Mouse (Mus musculus) intestine, embryonic 14.5 days (tissue): ENCODE data around the gene Nrn1. TPM values are rescaled to one million over a fixed set of nuclear protein-coding genes. Genes with fewer than 3 reads are reported as not detected.

ENCODE experiments used
- ATAC-seq: fragments of 200-750 bp; cut with Nextera tagmentation; replicated peaks from 2 replicates; pipeline ENCODE4 v1.8.0; 2017; ENCODE audit warnings: low read depth, moderate number of reproducible peaks, moderate TSS enrichment, moderate library complexity; ENCODE audit not compliant: low FRiP score, low TSS enrichment
- DNase-seq: peaks from one replicate; pipeline ENCODE4 v3.0.0-alpha.2; 2018; ENCODE audit warnings: low spot score
- H3K27ac ChIP-seq: fragments of 300-500 bp; sonication (generic); 2 replicates; pipeline ENCODE4 v1.5.1; 2014; ENCODE audit warnings: low read depth, mild to moderate bottlenecking, control low read depth
- H3K27me3 ChIP-seq: fragments of 300-500 bp; sonication (generic); replicated peaks from 2 replicates; pipeline ENCODE4 v1.6.1; 2014; ENCODE audit warnings: low read length, control low read depth; ENCODE audit not compliant: control insufficient read depth, insufficient read depth
- H3K36me3 ChIP-seq: fragments of 300-500 bp; sonication (generic); 2 replicates; pipeline ENCODE4 v1.6.1; 2014; ENCODE audit warnings: low read length, control low read depth; ENCODE audit not compliant: control insufficient read depth, insufficient read depth
- H3K4me1 ChIP-seq: fragments of 300-500 bp; sonication (generic); replicated peaks from 2 replicates; pipeline ENCODE4 v1.6.1; 2014; ENCODE audit warnings: low read length, control low read depth, mixed read lengths; ENCODE audit not compliant: control insufficient read depth, insufficient read depth
- H3K4me2 ChIP-seq: fragments of 300-500 bp; sonication (generic); 2 replicates; pipeline ENCODE4 v1.6.1; 2014; ENCODE audit warnings: low read length
- H3K4me3 ChIP-seq: fragments of 300-500 bp; sonication (generic); 2 replicates; pipeline ENCODE4 v1.5.1; 2014; ENCODE audit warnings: low read depth, low read length, control low read depth, mixed read lengths
- H3K9ac ChIP-seq: fragments of 300-500 bp; sonication (generic); 2 replicates; pipeline ENCODE4 v1.6.1; 2014; ENCODE audit warnings: mild to moderate bottlenecking, low read length
- H3K9me3 ChIP-seq: fragments of 300-500 bp; sonication (generic); 2 replicates; pipeline ENCODE4 v1.6.1; 2016; ENCODE audit warnings: low read length, control low read depth; ENCODE audit not compliant: control insufficient read depth
- WGBS: fragments of 180-500 bp; shearing (Covaris S2); extraction: QIAGEN DNeasy Blood & Tissue Kit; methylation state at CpG from one replicate; pipeline ENCODE4 v1.1.7; 2014; 5-methylcytosine and 5-hydroxymethylcytosine counted together
- polyA plus RNA-seq: library from polyadenylated mRNA; unstranded; fragments of >200 nt; fragmentation: Nextera tagmentation; extraction: Ambion mirVana; gene quantifications from 2 replicates; pipeline ENCODE4 v1.2.1, GENCODE M21; 2014

Nrn1 gene
- 13.5 and 15.9 TPM in 2 replicates for polyA plus RNA-seq

DNA sequence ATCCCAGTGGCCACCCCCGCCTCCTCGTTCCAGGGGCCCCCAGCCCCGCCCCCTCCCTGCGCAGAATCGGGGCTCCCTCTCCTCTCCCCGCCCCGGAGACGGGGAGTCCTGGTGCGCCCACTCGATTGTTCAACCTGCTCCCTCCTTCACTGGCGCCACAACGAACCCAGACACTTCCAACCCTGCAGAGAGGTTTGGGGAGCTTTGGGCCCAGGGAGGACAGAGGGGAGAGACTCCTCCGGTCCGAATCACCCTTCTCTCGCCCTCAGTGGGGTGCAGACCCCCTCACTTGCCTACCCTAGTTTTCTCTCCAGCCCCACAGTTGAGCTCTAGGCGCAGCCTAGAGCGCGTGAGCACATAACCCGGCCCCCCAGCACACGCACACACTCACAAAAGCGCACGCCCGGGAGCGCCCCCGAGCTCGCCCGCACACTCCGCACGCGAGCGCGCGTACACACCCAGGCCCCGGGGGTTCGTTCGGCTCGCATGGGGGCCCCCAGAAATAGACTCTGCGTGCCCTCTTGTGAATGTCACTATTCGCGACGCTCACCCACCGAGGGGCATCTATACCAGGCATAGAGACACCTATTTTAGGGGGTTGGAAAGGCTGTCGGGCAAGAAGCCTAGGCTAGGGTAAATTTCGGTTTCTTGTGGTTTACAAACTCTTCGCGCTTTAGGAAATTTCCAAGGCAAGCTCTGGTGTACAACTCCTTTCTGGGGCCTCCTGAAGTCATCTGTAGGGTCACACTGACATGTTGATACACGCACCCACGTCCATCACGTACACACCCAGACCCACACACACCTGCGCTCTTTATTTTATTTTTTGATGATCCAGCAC lies at the start of gene Nrn1:
Nrn1 (minus strand) TSS at position 401 of the 841 bp plus-strand sequence.
- H3K27me3 ChIP-seq = peaks cover 62% of the 10 kb centered on the region
- H3K36me3 ChIP-seq = no peaks in the 10 kb centered on the region
- H3K4me1 ChIP-seq = no peaks in the 10 kb centered on the region
- DNase-seq (peak; percentile 77), ATAC-seq (no peak; the same call in none of the 2 replicates)
- H3K9ac ChIP-seq = peak within 1 kb of the TSS; percentile 35; the same call in 1 of the 2 replicates
- H3K4me3 ChIP-seq = peak within 1 kb of the TSS; percentile 38
- WGBS = under 1% methylated on average over 50 of the region's 50 CpGs
- no peaks in the 10 kb centered on the region for H3K9me3 ChIP-seq
- peak within 1 kb of the TSS; percentile 69 for H3K4me2 ChIP-seq
- H3K27ac ChIP-seq = no peak within 1 kb of the TSS

DNA sequence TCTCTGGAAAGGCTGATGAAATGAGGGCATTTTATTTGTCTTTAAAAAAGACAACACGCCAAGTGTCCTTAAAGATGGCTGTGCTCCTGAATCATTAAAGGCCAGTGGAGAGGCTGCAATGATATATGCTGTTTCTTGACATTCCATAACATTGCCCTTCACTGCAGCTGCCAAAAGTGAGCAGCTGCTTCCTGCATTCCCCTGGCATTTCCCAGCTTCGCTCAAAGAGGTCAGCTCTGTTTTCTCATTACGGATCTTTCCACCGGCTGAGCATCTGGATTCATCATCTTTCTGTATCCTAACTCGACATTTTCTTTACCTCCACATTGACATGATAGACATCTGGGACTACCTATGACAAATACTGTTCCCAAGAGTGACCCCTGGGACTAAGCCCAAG lies 44.7 kb upstream of the Nrn1 start:
- 33% methylated on average over 5 of the region's 5 CpGs for WGBS
- no peak for ATAC-seq
- no peak overlapping the region for H3K9ac ChIP-seq
- H3K9me3 ChIP-seq = no peaks in the 10 kb centered on the region
- H3K4me2 ChIP-seq = no peak overlapping the region
- H3K27ac ChIP-seq = no peak overlapping the region
- H3K4me3 ChIP-seq = no peak overlapping the region
- no peaks in the 10 kb centered on the region for H3K27me3 ChIP-seq
- DNase-seq = no peak
- no peaks in the 10 kb centered on the region for H3K4me1 ChIP-seq
- no peaks in the 10 kb centered on the region for H3K36me3 ChIP-seq

DNA sequence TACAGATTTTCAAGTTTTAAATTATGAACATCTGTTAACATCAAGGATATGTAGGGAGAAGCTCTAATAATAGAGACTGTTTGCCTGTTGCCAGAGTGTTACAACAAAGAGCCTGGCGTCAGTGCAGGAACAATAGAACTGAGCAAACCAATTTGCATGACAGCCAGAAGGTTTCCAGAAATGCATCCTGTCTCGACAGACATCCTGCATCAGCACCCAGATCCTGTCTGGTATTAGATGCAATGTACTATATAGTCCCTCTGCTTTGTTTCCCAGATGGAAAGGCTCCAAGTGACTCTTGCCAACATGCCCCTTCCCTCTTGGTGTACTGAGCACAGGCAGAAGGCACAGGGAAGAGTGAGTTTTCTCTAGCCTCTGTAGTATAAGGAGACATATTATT lies 31.9 kb upstream of the Nrn1 start:
- no peak overlapping the region for H3K4me2 ChIP-seq
- WGBS = 63% methylated on average over 2 of the region's 2 CpGs
- DNase-seq (no peak), ATAC-seq (no peak)
- no peak overlapping the region for H3K4me3 ChIP-seq
- H3K9ac ChIP-seq = no peak overlapping the region
- H3K27me3 ChIP-seq = no peaks in the 10 kb centered on the region
- H3K27ac ChIP-seq = no peak overlapping the region
- no peaks in the 10 kb centered on the region for H3K4me1 ChIP-seq
- H3K36me3 ChIP-seq = no peaks in the 10 kb centered on the region
- H3K9me3 ChIP-seq = no peaks in the 10 kb centered on the region

DNA sequence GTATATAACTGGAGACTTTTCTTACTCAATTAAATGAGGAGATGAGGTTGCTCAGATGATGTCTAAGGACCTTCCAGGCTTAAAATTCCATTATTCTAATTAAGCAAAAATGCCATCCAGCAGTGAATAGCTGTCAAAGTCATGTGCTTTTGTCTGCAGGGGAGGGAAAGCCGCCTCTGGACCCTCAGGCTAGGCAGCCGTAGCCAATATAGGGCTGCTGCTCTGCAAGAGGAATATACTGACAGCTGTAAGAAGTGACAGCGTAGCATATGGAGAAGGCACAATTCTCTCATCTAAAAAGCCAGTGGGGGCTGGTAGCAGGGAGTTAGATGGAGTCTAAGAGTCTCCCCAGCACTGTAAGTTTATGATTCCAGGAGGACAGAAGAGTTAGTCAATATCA lies 16.9 kb upstream of the Nrn1 start:
- Histone ChIP-seq H3K36me3 (no peaks in the 10 kb centered on the region), H3K4me2 (no peak overlapping the region), H3K27ac (no peak overlapping the region), H3K9ac (no peak overlapping the region), H3K9me3 (no peaks in the 10 kb centered on the region), H3K27me3 (no peaks in the 10 kb centered on the region), H3K4me1 (no peaks in the 10 kb centered on the region), H3K4me3 (no peak overlapping the region)
- ATAC-seq (no peak), DNase-seq (no peak)
- 87% methylated on average over 3 of the region's 3 CpGs for WGBS

DNA sequence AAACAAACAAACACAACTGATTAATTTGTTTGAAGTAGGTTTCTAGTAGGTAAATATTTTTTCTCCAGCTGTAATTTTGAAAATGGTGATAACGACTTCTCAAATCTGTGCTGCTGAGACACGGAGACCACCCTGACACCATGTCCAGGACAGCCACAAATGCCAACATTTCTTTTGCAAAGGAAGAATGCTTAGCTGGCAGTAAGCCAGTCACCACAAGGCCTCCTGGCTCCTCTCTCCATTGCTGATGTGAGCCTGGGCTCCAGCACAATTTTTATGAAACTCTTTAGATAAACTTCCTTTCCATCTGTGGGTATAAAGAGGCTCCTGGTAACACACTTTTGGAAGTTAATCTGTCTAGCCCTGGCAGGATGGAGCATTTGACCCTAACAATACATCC lies 15.1 kb upstream of the Nrn1 start:
- Histone ChIP-seq H3K4me2 (no peak overlapping the region), H3K9ac (no peak overlapping the region), H3K36me3 (no peaks in the 10 kb centered on the region), H3K4me1 (no peaks in the 10 kb centered on the region), H3K4me3 (no peak overlapping the region), H3K27ac (no peak overlapping the region), H3K27me3 (no peaks in the 10 kb centered on the region), H3K9me3 (no peaks in the 10 kb centered on the region)
- DNase-seq (no peak), ATAC-seq (no peak)
- WGBS = 39% methylated on average over 2 of the region's 2 CpGs

DNA sequence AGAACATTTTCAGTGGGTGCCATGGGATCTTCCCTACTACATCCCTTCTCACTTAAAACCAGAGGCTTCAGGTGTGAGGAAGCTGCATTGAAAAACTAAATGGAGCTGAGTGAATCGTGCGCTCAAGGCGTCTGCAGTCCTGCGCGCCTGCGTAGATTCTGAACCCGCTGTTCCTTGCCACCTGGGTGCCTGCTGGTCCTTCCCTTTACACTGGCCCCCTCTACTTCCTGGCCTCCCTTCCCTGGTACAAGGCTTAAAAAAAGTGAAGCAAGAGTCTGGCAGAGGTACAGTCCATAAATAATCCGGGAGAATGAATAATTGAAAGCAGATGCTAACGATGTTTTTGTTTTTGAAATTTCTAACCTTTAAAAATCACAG lies 1.7 kb upstream of the Nrn1 start:
- Histone ChIP-seq H3K4me3 (peak overlapping the region; percentile 38), H3K9ac (no peak overlapping the region), H3K36me3 (no peaks in the 10 kb centered on the region), H3K27me3 (peaks cover 47% of the 10 kb centered on the region), H3K4me2 (peak overlapping the region; percentile 69), H3K27ac (no peak overlapping the region), H3K4me1 (no peaks in the 10 kb centered on the region), H3K9me3 (no peaks in the 10 kb centered on the region)
- 8% methylated on average over 9 of the region's 9 CpGs for WGBS
- DNase-seq (no peak), ATAC-seq (peak; percentile 34)

DNA sequence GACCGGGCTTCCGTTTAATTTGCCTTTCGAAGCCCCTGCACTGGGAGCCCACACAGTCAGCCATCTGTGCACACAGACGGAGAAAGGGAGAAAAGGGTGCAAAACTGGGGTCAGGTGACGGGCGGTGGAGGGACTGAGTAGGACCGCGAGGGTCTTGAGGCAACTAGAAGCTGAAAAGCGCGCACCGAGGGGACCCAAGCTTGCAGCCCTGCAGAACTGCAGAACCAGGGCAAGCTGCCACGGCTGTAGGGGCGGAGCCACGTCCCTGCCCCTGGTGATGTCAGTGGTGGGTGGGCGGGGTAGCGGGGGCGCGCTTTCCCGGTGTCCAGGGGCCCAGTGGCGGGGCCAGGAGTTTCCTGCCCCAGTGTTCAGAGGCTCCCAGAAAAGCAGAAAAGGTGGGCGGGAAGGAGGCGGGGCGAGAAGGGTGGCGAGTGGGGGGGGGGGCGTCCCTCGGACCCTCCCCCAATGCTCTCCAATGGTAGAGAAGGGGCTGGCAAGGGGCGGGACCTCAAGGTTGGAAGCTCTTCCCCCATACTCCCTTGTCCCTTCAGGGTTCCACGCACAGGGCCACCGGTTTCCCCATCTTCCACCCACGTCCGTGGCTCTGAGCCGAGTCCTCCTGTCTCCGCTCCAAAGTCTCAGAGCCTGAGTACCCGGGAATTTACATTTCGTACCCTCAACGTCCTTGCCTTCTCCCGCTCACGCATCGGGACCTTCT lies 1.1 kb upstream of the Nrn1 start:
- Histone ChIP-seq H3K9me3 (no peaks in the 10 kb centered on the region), H3K9ac (no peak overlapping the region), H3K36me3 (no peaks in the 10 kb centered on the region), H3K4me3 (peak overlapping the region; percentile 38), H3K4me2 (peak overlapping the region; percentile 69), H3K27ac (no peak overlapping the region), H3K4me1 (no peaks in the 10 kb centered on the region), H3K27me3 (peaks cover 52% of the 10 kb centered on the region)
- WGBS = under 1% methylated on average over 33 of the region's 39 CpGs
- DNase-seq = peak; percentile 91
- peak; percentile 93 for ATAC-seq

DNA sequence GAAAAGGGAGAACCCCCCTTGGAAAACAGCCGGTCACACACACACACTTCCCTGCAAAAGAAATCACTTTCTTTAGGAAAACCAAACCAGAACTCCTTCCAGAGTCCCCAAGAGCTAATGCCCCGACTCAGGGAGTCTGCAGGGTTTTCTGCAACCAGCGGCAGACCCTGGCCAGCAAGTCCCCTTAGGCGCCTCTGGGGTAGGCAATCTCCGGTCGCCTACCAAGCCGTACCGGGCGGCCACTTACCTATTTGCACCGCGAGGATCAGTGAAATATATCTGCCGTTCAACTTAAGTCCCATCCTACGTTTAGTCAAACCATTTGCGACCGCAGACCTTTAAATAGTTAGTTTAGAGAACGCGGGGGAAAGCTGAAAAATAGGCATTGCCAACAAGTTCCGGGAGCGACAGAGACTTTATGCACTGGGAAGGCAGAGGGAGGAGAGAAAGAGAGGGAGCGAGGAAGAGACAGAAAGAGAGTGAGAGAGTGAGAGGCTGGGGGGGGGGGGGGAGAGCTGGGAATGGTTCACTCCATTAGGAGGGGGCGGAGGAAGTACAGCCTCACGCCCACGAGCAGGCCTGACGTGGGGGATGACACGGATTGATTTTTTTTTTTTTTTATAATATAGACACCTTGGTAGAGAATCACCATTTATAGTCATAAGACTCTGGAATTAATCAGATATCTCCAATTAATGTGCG lies 791 bp downstream of the Nrn1 start:
- H3K4me2 ChIP-seq = peak overlapping the region; percentile 69
- no peak overlapping the region for H3K27ac ChIP-seq
- H3K9me3 ChIP-seq = no peaks in the 10 kb centered on the region
- peak overlapping the region; percentile 38 for H3K4me3 ChIP-seq
- no peaks in the 10 kb centered on the region for H3K36me3 ChIP-seq
- DNase-seq (peak; percentile 84), ATAC-seq (no peak; the same call in 1 of the 2 replicates)
- H3K27me3 ChIP-seq = peaks cover 71% of the 10 kb centered on the region
- H3K9ac ChIP-seq = peak overlapping the region; percentile 35; the same call in 1 of the 2 replicates
- WGBS = under 1% methylated on average over 25 of the region's 26 CpGs
- H3K4me1 ChIP-seq = no peaks in the 10 kb centered on the region
